Mouse (Mus musculus) liver, embryonic 14.5 days (tissue): ENCODE data around the gene Pde6g.

Experiments
- CTCF ChIP-seq: IDR thresholded peaks from 2 replicates; pipeline ENCODE4 v1.5.1; 2016; ENCODE audit warnings: antibody characterized with exemption, low read depth, control low read depth
- EP300 ChIP-seq: IDR thresholded peaks from 2 replicates; pipeline ENCODE4 v1.6.1; 2016; ENCODE audit warnings: antibody characterized with exemption, low read depth

DNA sequence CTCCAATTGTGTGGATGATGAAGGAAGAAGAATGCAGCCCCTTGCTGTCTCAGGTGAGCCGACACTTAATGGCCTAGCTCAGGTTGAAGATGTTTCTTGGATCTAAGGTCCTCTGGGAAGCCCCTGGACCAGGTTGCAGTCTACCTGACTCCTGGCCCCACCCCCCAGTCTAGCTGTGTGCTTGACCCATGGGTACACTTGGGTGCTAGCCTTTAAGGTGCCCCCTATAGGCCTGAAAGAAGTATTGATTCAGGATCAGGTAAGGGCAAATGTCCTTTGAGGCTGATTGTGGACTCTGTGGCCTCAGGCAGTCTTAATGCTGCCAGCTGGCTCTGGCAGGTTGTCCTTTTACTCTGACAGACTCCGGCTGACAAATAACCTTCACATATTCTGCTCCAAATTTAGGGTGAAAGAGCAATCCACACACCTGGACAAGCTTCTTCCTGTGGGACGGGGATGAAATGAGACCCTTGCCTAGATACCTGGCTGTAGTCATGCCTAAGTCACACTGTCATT lies 10.5 kb downstream of the Pde6g start:
- TF ChIP-seq CTCF (no peak), EP300 (no peak)
